Mouse (Mus musculus) kidney, postnatal 10 days (tissue): ENCODE data around the gene Gm10961.

Experiments
- DNase-seq: peaks from one replicate; pipeline ENCODE4 v3.0.0; 2021; ENCODE audit warnings: mixed read lengths

Gene Gm10961

GRCm38 (mm10) chr3:107630682-107631522 is at the start of gene Gm10961:
Gene Gm10961, plus strand, starts transcription at chr3:107631322.
- DNase-seq = peak; percentile 72

- DNase-seq = no peak
Measured at GRCm38 (mm10) chr3:107582130-107582874, 48.8 kb upstream of the Gm10961 start.

- peak; percentile 40 for DNase-seq
Measured at GRCm38 (mm10) chr3:107582875-107583767, 48.0 kb upstream of the Gm10961 start.

- DNase-seq = no peak
Measured at GRCm38 (mm10) chr3:107583893-107584292, 47.2 kb upstream of the Gm10961 start.

- no peak for DNase-seq
Measured at GRCm38 (mm10) chr3:107586504-107586903, 44.6 kb upstream of the Gm10961 start.

GRCm38 (mm10) chr3:107591612-107592011 is 39.5 kb upstream of the Gm10961 start:
- no peak for DNase-seq

- no peak for DNase-seq
Measured at GRCm38 (mm10) chr3:107593632-107594031, 37.5 kb upstream of the Gm10961 start.

- DNase-seq = no peak
Measured at GRCm38 (mm10) chr3:107594662-107595263, 36.4 kb upstream of the Gm10961 start, which contains the start of gene Alx3. Gene Alx3, plus strand, starts transcription at chr3:107595031.

GRCm38 (mm10) chr3:107595264-107595937 is 35.7 kb upstream of the Gm10961 start:
- DNase-seq = peak; percentile 30

- DNase-seq = peak; percentile 19
Measured at GRCm38 (mm10) chr3:107595938-107596461, 35.1 kb upstream of the Gm10961 start.

- peak; percentile 25 for DNase-seq
Measured at GRCm38 (mm10) chr3:107596559-107596958, 34.6 kb upstream of the Gm10961 start.

- DNase-seq = no peak
Measured at GRCm38 (mm10) chr3:107597134-107597533, 34.0 kb upstream of the Gm10961 start.

GRCm38 (mm10) chr3:107597586-107598389 is 33.3 kb upstream of the Gm10961 start:
- no peak for DNase-seq

- DNase-seq = no peak
Measured at GRCm38 (mm10) chr3:107600127-107600526, 31.0 kb upstream of the Gm10961 start.

GRCm38 (mm10) chr3:107605304-107605703 is 25.8 kb upstream of the Gm10961 start:
- DNase-seq = peak; percentile 75

- DNase-seq = no peak
Measured at GRCm38 (mm10) chr3:107607221-107607620, 23.9 kb upstream of the Gm10961 start.

- DNase-seq = no peak
Measured at GRCm38 (mm10) chr3:107608808-107609207, 22.3 kb upstream of the Gm10961 start.

- peak; percentile 41 for DNase-seq
Measured at GRCm38 (mm10) chr3:107609376-107609775, 21.7 kb upstream of the Gm10961 start.

- DNase-seq = no peak
Measured at GRCm38 (mm10) chr3:107611394-107611793, 19.7 kb upstream of the Gm10961 start.

- peak; percentile 82 for DNase-seq
Measured at GRCm38 (mm10) chr3:107612902-107613525, 18.1 kb upstream of the Gm10961 start.
